Mouse (Mus musculus) megakaryocyte progenitor cell, adult 5-6 weeks (primary cell): ENCODE measurements around the gene Trit1. TPM values are rescaled to one million over a fixed set of nuclear protein-coding genes. Genes with fewer than 3 reads are reported as not detected.
"Not testable (repeated sequence)": the region's sequence is repeated elsewhere in the genome, so short reads cannot be mapped to it uniquely, and the experiment has no call there.

Source experiments
- ATAC-seq: replicated peaks from 2 replicates; pipeline ENCODE4 v1.8.0; 2016; ENCODE audit warnings: mild to moderate bottlenecking, moderate TSS enrichment, inconsistent platforms; ENCODE audit not compliant: poor library complexity
- total RNA-seq, 2 experiments: library from RNA; stranded (forward) in 1 of 2; stranded (reverse) in 1 of 2; fragments of 157-497, 149-512 nt in 1 of 2; fragments of 200-1000 nt in 1 of 2; gene quantifications; 2 replicates each; pipeline versions ENCODE4 v1.2.3 to v1.2.4; 2015 to 2017

Trit1 gene
- total RNA-seq (2015) (11.3 and 14.5 TPM in 2 replicates), total RNA-seq (2017) (19.3 and 26.1 TPM in 2 replicates)

DNA sequence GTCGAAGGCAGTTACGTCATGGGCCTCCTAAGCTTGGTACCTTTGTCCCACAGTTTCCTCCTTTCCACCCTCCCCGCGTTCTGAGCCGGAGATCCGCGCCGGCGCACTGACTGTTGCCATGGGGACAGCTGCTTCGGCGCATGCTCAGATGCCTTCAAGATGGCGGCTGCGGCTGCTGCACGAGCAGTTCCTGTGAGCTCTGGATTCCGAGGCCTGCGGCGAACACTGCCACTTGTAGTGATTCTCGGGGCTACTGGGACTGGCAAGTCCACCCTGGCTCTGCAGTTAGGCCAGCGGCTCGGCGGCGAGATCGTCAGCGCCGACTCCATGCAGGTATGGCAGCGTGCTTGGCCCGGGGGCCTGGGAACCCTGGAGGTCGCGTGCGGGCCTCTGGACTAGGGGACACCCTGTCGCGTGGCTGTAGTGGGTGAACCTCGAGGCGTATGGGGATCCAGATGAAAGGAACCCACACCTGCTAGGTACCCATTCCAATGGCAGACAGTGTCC lies at the start of gene Trit1:
Gene Trit1, plus strand, starts transcription at position 147 of the 507 bp plus-strand sequence.
- peak; percentile 95 for ATAC-seq

DNA sequence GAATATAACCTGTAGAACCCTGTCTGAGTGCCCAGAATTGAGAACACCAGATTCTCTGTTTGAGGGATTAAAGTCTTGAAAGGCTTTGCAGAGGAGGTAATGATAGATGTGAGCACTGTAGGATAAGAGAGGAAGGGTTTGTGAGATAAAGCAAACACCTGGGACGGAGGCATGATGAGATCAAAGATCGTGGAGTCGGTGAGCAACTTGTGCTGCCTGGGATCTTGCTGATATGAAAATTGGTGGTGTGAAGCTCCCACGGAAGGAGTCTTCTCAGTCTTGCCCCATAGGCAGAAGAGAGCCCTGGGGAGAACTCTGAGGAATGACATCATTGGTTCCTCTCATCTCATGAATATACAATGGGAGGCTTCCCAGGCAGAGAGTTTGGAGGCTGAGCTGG lies 48.3 kb upstream of the Trit1 start:
- ATAC-seq: no peak

DNA sequence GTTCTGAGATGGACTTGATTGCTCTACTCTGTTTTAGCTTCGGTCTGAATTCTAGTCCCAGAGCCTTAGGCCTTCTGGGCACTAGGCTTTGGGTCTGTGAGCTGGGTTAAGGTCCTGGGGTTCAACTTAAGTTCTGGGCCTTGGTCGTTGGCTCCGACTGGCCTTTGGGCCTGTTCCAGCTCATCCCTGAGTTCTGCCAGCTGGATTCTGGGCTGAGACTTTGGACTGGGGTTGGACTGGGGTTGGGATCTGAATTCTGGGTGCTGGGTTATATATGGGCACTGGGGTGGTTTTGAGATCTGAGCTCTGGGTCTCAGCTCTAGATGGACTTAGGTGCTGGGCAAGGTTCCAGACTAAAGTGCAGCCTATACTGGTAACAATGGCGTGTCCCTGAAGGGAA lies 45.2 kb upstream of the Trit1 start:
- ATAC-seq: no peak

DNA sequence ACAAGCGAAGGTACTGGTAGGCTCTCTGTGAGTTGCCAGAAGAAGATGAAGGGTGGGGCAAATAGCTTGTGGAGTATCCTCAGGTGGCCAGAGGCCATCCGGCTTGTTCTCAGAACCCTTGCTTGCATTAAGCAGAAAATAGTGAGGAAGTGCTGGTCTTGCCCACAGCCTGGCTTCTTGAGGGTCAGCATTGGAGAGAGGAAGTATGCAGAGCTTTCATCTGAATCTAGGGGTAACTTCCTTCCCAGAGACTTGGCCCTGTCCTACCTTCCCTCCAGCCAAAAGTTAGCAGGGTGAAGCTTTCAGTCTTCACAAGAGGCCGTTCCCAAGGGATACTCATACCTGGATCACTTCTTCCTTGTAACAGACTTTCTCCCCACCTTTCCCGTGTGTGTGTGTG lies 44.8 kb upstream of the Trit1 start:
- peak; percentile 69 for ATAC-seq

DNA sequence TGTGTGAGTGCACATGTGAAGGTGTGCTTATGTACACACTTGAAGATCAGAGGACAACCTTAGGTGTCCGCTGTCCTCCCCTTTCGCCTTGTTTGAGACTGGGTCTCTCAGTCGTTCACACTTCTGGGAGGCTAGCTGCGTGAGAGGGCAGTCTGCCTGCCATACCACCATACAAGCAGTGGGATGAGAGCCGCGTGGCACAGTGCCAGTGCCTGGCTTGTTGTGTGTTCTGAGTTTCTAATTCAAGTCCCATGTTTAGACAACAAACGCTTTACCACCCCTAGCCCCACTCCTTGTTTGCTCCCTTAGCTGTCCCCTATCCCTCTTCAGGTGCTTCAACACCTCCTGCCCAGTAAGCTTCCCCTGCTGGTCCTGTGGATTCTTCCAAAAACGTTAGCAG lies 44.3 kb upstream of the Trit1 start:
- ATAC-seq: no peak

DNA sequence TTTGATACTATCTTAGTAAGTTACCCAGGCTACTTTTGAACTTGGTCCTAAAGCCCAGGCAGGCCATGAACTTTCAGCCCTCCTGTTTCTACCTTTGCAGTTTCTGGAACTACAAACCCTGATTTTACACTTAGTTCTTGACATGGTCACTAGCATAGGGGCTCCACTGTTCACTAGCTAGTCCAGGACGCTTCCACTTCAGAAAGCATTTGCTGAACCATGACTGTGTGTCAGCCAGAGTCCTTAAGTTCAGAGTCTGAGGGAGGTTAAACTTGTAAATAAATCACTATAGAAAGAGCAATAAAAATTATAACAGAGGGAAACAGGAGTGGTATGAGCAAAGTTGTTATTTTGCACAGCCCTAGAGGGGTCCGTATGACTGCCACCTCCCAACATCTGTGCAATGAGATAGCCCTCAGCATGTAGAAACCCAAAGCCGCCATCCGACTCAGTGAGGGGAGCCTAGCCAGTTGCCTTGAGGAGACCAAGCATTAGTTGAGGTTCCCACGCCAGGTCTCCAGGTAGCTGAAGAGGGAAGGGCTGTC lies 41.3 kb upstream of the Trit1 start:
- ATAC-seq: no peak

DNA sequence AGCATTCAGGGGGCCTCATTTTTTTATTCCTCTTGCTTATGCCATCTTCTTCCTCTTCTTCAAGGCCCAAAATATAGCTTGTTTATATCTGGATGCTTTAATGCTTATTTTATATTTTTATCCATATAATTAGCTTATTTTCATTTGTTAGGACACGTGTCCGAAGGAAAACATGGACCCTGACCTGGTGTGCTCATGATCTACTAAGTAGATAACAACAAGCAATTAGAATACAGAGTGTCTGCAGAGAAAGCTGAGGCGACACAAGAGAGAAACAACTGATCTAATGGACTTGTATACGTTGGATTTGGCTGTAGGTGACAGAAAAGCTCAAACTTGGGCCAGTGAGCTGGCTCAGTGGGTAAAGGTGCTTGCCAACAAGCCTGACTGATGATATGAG lies 39.5 kb upstream of the Trit1 start:
- no peak for ATAC-seq

DNA sequence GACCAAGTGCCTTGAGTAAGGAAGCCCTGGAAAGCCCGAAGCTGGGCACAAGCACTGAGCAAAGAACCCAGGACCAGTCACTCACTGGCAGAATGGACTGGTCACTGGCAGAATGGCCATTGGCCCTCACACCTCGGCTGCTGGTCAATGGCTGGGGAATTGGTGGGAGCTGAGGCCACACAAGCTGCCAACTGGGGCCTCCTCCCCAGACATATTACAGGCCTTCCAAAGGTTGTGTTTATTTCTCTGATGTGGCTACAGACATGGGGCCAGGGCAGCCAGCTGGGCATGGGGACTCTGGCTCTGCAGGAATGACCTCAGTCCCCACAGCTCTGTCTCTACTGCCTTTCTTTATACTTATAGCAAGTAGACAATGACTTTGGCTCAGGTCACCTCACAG lies 37.5 kb upstream of the Trit1 start:
- no peak for ATAC-seq

DNA sequence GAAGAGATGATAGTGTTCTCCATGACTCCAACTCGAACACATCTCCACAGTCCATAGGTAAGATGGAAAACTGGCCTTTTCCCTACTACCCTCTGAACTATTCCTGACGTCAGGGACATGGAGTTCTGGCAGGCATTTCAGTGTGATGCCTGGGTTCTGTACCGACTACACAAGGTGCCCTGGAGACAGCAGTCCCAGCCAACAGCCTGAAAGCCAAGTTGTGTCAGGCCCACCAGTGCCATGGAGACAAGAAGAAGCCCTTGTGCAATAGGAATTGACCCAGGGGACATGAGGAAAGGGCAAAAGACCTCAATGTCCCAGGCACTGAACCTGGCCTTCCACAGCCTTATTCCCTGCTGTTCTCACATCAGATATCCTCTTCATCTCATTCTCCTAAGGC lies 36.6 kb upstream of the Trit1 start:
- ATAC-seq: no peak

DNA sequence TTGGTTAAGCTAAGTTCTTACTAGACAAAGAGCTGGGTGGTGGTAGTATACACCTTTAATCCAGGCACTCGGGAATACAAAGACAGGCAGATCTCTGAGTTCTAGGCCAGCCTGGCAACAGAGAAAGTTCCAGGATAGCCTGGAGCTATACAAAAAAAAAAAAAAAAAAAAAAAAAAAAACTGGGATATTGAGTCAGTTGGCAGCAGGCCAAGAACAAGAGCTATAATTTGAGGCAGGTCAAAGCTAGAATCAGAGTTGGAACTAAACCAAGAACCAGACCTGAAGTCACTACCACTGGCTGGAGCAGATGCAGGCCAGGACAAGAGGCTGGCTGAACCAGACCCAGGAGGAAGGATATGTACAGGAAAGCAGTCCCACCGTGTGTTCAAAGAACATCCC lies 35.7 kb upstream of the Trit1 start:
- no peak for ATAC-seq

DNA sequence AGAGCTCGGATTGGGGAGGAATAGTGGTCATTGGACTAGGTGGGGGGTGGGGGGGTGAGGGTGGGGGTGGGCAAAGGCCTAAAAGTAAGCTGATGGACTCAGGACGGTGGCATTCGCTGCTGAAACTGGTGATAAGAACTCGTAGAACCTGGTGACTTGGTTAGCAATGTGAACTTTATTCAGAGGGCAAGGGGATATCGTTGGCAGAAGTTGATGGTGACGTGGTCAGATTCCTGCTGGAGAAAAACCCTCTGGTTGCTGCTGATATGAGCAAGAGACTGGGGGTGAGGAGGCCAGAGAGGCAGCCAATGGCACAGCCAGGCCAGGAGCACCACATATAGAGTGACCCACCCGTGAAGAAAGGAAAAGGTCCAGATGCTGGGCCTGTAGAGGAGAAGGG lies 35.2 kb upstream of the Trit1 start:
- ATAC-seq: no peak

DNA sequence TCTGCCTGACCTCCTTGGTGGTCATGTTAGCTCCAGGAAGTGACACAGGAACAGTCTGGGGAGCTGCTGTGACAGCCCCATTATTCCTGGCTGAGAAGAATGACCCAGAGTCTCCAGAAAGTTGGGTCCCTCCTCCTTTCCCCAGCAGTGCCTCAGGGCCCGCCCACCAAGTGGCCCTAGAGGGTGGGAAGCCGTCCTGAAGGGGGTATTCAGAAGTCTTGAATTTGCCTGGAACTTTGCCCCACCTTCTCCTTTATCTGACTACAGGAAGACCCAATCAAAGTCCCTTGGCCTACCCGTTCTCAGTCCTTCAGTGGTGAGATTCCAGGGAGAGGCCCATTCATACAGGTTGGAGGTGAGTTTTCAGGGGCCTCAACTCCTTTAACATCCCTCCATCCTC lies 34.5 kb upstream of the Trit1 start:
- ATAC-seq: no peak

DNA sequence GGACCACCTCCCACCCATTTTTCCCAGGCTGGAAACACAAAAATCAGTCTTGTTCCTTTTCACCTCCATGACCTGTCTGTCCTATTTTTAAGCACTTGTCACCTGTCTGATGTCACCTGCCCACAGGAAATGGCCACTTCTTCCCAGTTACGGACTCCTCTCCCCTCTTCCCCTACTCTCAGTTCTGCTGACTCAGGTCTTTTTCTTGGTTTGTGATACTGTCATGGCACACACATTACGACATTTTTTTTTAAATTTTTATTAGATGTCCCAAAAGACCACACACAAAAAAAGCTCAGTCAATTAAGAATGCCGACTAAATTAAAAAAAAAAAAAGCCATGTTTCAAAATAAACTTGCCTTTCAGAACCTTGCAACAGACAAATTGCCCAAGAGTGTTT lies 33.9 kb upstream of the Trit1 start:
- no peak for ATAC-seq

DNA sequence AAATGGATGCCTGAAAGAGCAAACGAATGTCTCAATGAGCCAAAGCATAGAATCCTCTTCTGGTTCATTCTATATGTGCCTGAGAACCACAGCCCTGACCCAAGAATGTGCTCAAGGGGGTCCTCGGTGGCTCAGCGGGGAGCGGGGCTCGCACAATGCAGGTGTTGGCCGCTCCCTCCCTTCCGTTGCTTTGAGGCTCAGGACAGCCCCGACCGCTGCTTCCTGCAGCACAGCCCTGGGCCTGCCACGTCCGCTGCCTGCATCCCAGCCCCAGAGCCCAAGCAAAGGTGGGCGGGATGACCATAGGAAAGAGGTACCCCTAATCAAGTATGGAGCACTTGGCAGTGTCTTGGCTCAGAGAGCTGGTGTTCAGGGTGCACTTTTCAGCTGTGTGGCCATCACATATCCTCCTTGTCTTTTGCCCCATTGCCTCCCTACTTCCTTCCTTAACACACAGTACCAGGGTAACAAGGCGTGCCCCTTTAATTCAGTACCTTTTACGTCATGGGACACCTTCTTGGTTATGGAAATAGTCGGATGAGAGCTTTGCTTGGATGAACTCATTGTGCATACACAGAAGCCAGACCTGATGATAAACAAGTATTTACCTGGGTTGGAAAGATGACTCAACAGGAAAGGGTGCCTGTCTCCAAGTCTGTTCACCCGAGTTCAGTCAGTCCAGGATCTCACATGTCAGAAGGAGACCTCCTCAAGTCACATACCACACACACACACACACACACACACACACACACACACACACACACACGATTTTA lies 32.7 kb upstream of the Trit1 start:
- peak; percentile 35 for ATAC-seq

DNA sequence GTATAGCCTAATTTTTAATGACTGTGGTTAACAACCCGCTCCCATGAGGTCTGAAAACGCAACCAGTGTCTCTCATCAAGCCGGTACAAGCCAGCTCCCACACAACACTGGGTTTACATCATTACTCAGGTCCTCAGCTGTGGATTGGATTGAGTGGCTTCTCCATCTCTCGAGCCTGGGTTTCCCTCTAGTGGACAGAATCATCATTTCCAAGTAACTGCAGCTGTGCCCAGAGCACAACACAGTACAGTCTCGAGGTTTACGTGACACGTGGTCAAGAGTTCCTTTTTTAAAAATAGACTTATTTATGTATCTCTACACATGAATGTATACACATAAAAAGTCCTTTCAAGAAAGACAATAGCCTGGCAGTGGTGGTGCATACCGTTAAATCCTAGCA lies 31.3 kb upstream of the Trit1 start:
- peak; percentile 92 for ATAC-seq

DNA sequence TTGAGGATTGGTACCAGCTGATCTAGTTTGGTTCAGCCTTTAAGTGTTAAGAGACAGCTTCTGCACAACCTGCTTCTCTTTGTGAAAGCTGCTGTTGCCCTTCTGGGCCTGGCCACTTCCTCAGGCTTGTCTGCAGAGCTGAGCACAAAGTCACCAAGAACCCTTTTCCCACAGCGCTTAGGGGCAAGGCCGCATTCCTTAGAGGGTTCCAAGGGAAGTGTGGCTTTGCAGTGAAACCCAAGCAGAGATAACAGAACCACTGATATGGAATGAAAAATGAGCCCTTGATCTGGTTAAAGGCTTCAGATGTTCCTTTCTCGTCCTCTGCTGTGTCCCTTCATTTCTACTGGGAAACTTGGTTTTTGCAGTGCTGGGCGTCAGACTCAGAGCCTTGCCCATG lies 29.0 kb upstream of the Trit1 start:
- no peak for ATAC-seq

DNA sequence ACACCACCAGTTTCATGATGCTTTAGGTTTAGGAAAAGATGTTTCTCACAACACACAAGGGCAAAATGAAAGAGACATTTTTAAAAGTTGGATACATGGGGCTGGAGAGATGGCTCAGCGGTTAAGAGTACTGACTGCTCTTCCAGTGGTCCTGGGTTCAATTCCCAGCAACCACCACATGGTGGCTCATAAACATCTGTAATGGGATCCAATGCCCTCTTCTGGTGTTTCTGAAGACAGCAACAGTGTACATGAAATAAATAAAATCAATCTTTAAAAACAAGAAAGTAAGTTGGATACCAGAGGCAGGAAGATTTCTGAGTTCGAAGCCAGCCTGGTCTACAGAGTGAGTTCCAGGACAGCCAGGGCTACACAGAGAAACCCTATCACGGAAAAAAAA lies 28.4 kb upstream of the Trit1 start:
- ATAC-seq: not testable (repeated sequence)

DNA sequence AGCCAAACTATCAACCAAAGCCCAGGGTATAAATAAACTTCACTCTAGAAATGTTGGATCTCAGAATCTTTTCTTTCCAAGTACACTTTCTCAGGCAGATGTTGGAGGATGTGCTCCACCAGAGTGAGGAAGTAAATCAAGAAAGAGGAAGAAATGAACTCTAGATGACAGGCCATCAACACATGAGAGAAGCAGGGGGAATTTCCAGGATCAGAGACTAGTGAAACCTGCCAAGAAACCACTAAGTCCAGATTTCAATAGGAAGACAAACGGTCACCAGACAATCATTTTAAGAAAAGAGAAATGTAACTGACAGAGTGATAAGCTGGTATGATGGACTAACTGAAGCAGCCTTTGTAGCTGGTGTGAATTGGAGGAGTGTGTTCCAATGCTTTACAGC lies 25.2 kb upstream of the Trit1 start:
- ATAC-seq: peak; percentile 56

DNA sequence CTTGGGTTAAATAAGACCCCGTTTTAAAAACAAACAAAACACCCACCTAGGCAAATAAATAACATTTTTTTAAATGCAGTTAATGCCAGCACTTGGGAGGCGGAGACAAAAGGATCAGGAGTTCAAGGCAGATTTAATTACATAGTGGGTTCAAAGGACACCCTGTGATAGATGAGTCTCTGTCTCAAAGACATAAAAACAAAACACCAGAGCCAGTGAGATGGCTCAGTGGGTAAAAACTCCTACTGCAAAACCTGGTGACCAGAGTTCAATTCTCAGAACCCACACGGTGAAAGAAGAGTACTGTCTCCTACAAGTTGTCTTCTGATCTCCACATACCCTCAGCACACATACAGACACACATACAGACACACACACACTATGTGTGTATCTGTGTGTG lies 24.1 kb upstream of the Trit1 start:
- ATAC-seq: no peak

DNA sequence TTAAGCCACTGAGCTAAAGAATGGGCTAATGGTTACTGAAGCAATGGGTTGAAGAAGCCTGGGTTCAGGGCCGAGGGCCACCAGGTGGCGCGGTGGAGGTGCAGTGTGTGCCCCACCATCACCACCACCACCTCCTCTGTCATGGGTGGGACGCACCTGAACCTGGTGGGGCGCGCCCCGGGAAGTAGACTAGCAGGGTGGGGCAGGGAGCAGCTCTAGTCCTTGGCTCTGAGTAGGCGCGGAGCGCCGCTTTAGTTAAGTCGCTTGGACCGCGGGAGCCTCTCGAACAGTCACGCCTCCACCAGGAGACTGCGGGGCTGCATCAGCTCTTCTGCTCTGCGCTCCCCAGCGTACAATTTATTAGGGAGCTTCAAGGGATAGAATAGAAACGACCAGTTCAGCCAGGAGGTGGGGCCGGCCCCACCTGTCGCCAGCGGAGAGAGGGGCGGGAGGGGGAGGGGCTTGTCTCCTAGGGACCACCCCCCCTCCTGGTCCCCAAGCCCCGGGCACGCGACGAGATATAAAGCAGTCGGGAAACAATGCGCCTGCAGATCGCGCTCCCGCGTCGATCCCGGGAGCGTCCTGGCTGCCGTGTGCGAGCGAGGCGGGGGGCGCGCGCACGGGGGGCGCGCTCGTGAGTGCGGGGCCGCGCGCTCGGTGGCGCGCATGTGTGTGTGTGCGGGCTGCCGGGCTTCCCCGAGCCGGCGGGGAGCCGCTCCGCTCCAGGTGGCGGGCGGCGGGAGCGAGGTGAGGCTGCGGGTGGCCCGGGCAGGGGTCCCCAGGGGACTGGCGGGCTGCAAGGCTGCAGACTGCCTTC lies 20.8 kb upstream of the Trit1 start, which contains the start of gene Mycl:
Gene Mycl, plus strand, starts transcription at position 249 of the 817 bp plus-strand sequence.
- ATAC-seq: peak; percentile 80

DNA sequence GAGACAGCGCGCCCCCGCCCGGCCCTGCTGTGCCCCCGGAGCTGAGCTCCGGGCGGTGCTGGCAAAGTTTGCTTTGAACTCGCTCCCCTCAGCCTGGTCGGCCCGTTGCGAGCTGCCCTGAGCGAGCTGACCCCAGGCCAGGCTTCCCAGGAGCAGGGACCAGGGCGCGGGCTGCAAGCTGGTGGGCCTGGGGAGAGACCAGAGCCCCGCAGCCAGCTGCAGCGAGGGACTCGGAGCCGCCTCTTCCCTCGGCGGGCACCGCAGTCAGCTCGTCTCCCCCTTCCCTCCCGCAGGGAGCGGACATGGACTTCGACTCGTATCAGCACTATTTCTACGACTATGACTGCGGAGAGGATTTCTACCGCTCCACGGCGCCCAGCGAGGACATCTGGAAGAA lies 20.2 kb upstream of the Trit1 start:
- ATAC-seq: peak; percentile 6; the same call in 1 of the 2 replicates
